Mouse (Mus musculus): ENCODE results near the gene Lgals3bp.

DNA sequence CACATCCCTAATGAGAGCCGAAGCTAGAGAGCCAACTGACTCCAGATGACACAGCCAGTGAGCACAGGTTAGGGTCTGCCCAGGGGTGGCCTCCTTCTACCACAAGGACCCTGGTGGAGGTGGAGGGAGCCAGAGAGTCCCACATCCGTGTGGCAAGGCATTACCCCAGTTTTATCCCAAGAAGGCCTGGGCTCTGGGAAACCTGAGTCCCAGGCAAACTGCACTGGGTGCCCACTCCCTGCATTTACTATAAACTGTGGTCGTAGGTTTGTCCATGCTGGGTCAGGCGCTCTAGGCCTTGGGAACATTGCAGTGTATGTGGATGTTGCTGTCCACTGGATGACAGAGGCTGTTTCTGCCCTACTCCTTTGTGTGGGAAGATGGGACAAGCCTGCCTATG, 697 bp downstream of the Lgals3bp start:
- TF ChIP-seq CTCF (IDR thresholded peaks at IDR 0.05; ENCODE audit: control insufficient read depth, insufficient read depth, low read length) (no peak), POLR2A (IDR thresholded peaks at IDR 0.05; ENCODE audit: borderline replicate concordance, control insufficient read depth, low read depth, low read length) (no peak)

All from bone marrow, adult 2 months (tissue).